Mouse (Mus musculus): ENCODE measurements at regions not wholly inside any gene's neighbourhood (a gene's known extent, or its start where the extent isn't known, plus 50 kb on each side); places are given as distances from the start of the nearest gene placed in this dataset.

GRCm38 (mm10) chr8:25426207-25426606 is 602.0 kb upstream of the Adam5 start:
- H3K27ac ChIP-seq (ENCODE audit: low read length), result no peak overlapping the region
- H3K4me2 ChIP-seq (ENCODE audit: low read depth, low read length), result no peak overlapping the region
- H3K27me3 ChIP-seq (replicated peaks; ENCODE audit: control insufficient read depth, insufficient read depth, low read length), result no peaks in the 10 kb centered on the region
- H3K9ac ChIP-seq (ENCODE audit: low read depth, low read length), result no peak overlapping the region
- H3K4me3 ChIP-seq (ENCODE audit: low read length), result no peak overlapping the region
- H3K9me3 ChIP-seq (ENCODE audit: control insufficient read depth, low read length), result no peaks in the 10 kb centered on the region
- WGBS, result 52% methylated on average over 1 of the region's 1 CpGs
- ATAC-seq, result no peak
- H3K36me3 ChIP-seq (ENCODE audit: control insufficient read depth, insufficient read depth, low read length), result no peaks in the 10 kb centered on the region
- H3K4me1 ChIP-seq (ENCODE audit: control insufficient read depth, insufficient read depth, low read length), result no peaks in the 10 kb centered on the region

GRCm38 (mm10) chr8:25421478-25421877 is 597.3 kb upstream of the Adam5 start:
- H3K27ac ChIP-seq (ENCODE audit: low read length), result no peak overlapping the region
- H3K4me1 ChIP-seq (ENCODE audit: control insufficient read depth, insufficient read depth, low read length), result no peaks in the 10 kb centered on the region
- no peaks in the 10 kb centered on the region for H3K36me3 ChIP-seq (ENCODE audit: control insufficient read depth, insufficient read depth, low read length)
- H3K9ac ChIP-seq (ENCODE audit: low read depth, low read length), result no peak overlapping the region
- H3K27me3 ChIP-seq (replicated peaks; ENCODE audit: control insufficient read depth, insufficient read depth, low read length), result no peaks in the 10 kb centered on the region
- 86% methylated on average over 6 of the region's 6 CpGs for WGBS
- H3K4me2 ChIP-seq (ENCODE audit: low read depth, low read length), result no peak overlapping the region
- no peaks in the 10 kb centered on the region for H3K9me3 ChIP-seq (ENCODE audit: control insufficient read depth, low read length)
- H3K4me3 ChIP-seq (ENCODE audit: low read length), result no peak overlapping the region
- no peak for ATAC-seq

GRCm38 (mm10) chr8:25410536-25410935 is 586.4 kb upstream of the Adam5 start:
- no peaks in the 10 kb centered on the region for H3K36me3 ChIP-seq (ENCODE audit: control insufficient read depth, insufficient read depth, low read length)
- 88% methylated on average over 5 of the region's 5 CpGs for WGBS
- no peak overlapping the region for H3K4me2 ChIP-seq (ENCODE audit: low read depth, low read length)
- H3K4me3 ChIP-seq (ENCODE audit: low read length), result no peak overlapping the region
- H3K27ac ChIP-seq (ENCODE audit: low read length), result no peak overlapping the region
- ATAC-seq, result no peak
- H3K9me3 ChIP-seq (ENCODE audit: control insufficient read depth, low read length), result 0 out of 2 replicates have a peak, but pooled peaks cover 2% of the 10 kb centered on the region
- no peaks in the 10 kb centered on the region for H3K4me1 ChIP-seq (ENCODE audit: control insufficient read depth, insufficient read depth, low read length)
- no peaks in the 10 kb centered on the region for H3K27me3 ChIP-seq (replicated peaks; ENCODE audit: control insufficient read depth, insufficient read depth, low read length)
- H3K9ac ChIP-seq (ENCODE audit: low read depth, low read length), result no peak overlapping the region

GRCm38 (mm10) chr8:25407862-25408261 is 583.7 kb upstream of the Adam5 start:
- H3K27me3 ChIP-seq (replicated peaks; ENCODE audit: control insufficient read depth, insufficient read depth, low read length), result no peaks in the 10 kb centered on the region
- no peaks in the 10 kb centered on the region for H3K36me3 ChIP-seq (ENCODE audit: control insufficient read depth, insufficient read depth, low read length)
- whole genome bisulfite sequencing, result 97% methylated on average over 5 of the region's 5 CpGs
- no peak overlapping the region for H3K27ac ChIP-seq (ENCODE audit: low read length)
- no peak overlapping the region for H3K4me3 ChIP-seq (ENCODE audit: low read length)
- H3K9ac ChIP-seq (ENCODE audit: low read depth, low read length), result no peak overlapping the region
- no peak for ATAC-seq
- H3K9me3 ChIP-seq (ENCODE audit: control insufficient read depth, low read length), result 0 out of 2 replicates have a peak, but pooled peaks cover 2% of the 10 kb centered on the region
- no peaks in the 10 kb centered on the region for H3K4me1 ChIP-seq (ENCODE audit: control insufficient read depth, insufficient read depth, low read length)
- H3K4me2 ChIP-seq (ENCODE audit: low read depth, low read length), result no peak overlapping the region

GRCm38 (mm10) chr8:25392766-25393166 is 568.6 kb upstream of the Adam5 start:
- H3K9me3 ChIP-seq (ENCODE audit: control insufficient read depth, low read length), result no peaks in the 10 kb centered on the region
- no peak overlapping the region for H3K9ac ChIP-seq (ENCODE audit: low read depth, low read length)
- H3K4me2 ChIP-seq (ENCODE audit: low read depth, low read length), result no peak overlapping the region
- no peaks in the 10 kb centered on the region for H3K4me1 ChIP-seq (ENCODE audit: control insufficient read depth, insufficient read depth, low read length)
- no peak overlapping the region for H3K4me3 ChIP-seq (ENCODE audit: low read length)
- WGBS, result 39% methylated on average over 6 of the region's 6 CpGs
- no peaks in the 10 kb centered on the region for H3K27me3 ChIP-seq (replicated peaks; ENCODE audit: control insufficient read depth, insufficient read depth, low read length)
- H3K27ac ChIP-seq (ENCODE audit: low read length), result no peak overlapping the region
- no peak for ATAC-seq
- H3K36me3 ChIP-seq (ENCODE audit: control insufficient read depth, insufficient read depth, low read length), result no peaks in the 10 kb centered on the region

- Histone ChIP-seq H3K36me3 (ENCODE audit: control insufficient read depth, insufficient read depth, low read length) (no peaks in the 10 kb centered on the region), H3K4me1 (ENCODE audit: control insufficient read depth, insufficient read depth, low read length) (no peaks in the 10 kb centered on the region), H3K9me3 (ENCODE audit: control insufficient read depth, low read length) (no peaks in the 10 kb centered on the region), H3K27ac (ENCODE audit: low read length) (no peak overlapping the region), H3K27me3 (replicated peaks; ENCODE audit: control insufficient read depth, insufficient read depth, low read length) (no peaks in the 10 kb centered on the region), H3K4me3 (ENCODE audit: low read length) (no peak overlapping the region), H3K9ac (ENCODE audit: low read depth, low read length) (no peak overlapping the region), H3K4me2 (ENCODE audit: low read depth, low read length) (no peak overlapping the region)
- no peak for ATAC-seq
- 48% methylated on average over 10 of the region's 10 CpGs for WGBS
These were observed 565.8 kb upstream of the Adam5 start for GRCm38 (mm10) chr8:25389947-25390346.

- Histone ChIP-seq H3K9me3 (ENCODE audit: control insufficient read depth, low read length) (no peaks in the 10 kb centered on the region), H3K4me2 (ENCODE audit: low read depth, low read length) (no peak overlapping the region), H3K4me3 (ENCODE audit: low read length) (no peak overlapping the region), H3K27ac (ENCODE audit: low read length) (no peak overlapping the region), H3K4me1 (ENCODE audit: control insufficient read depth, insufficient read depth, low read length) (no peaks in the 10 kb centered on the region), H3K9ac (ENCODE audit: low read depth, low read length) (no peak overlapping the region), H3K27me3 (replicated peaks; ENCODE audit: control insufficient read depth, insufficient read depth, low read length) (no peaks in the 10 kb centered on the region), H3K36me3 (ENCODE audit: control insufficient read depth, insufficient read depth, low read length) (no peaks in the 10 kb centered on the region)
- ATAC-seq, result no peak
- WGBS, result 60% methylated on average over 10 of the region's 10 CpGs
These were observed 565.2 kb upstream of the Adam5 start for GRCm38 (mm10) chr8:25389371-25389855.

GRCm38 (mm10) chr8:25388811-25389210 is 564.6 kb upstream of the Adam5 start:
- no peak for ATAC-seq
- no peak overlapping the region for H3K9ac ChIP-seq (ENCODE audit: low read depth, low read length)
- 70% methylated on average over 9 of the region's 9 CpGs for WGBS
- H3K27me3 ChIP-seq (replicated peaks; ENCODE audit: control insufficient read depth, insufficient read depth, low read length), result no peaks in the 10 kb centered on the region
- H3K4me1 ChIP-seq (ENCODE audit: control insufficient read depth, insufficient read depth, low read length), result no peaks in the 10 kb centered on the region
- no peaks in the 10 kb centered on the region for H3K9me3 ChIP-seq (ENCODE audit: control insufficient read depth, low read length)
- H3K4me2 ChIP-seq (ENCODE audit: low read depth, low read length), result no peak overlapping the region
- no peak overlapping the region for H3K4me3 ChIP-seq (ENCODE audit: low read length)
- no peaks in the 10 kb centered on the region for H3K36me3 ChIP-seq (ENCODE audit: control insufficient read depth, insufficient read depth, low read length)
- no peak overlapping the region for H3K27ac ChIP-seq (ENCODE audit: low read length)

- no peaks in the 10 kb centered on the region for H3K36me3 ChIP-seq (ENCODE audit: control insufficient read depth, insufficient read depth, low read length)
- H3K4me2 ChIP-seq (ENCODE audit: low read depth, low read length), result no peak overlapping the region
- H3K9me3 ChIP-seq (ENCODE audit: control insufficient read depth, low read length), result no peaks in the 10 kb centered on the region
- no peaks in the 10 kb centered on the region for H3K4me1 ChIP-seq (ENCODE audit: control insufficient read depth, insufficient read depth, low read length)
- WGBS, result 81% methylated on average over 5 of the region's 5 CpGs
- no peak overlapping the region for H3K9ac ChIP-seq (ENCODE audit: low read depth, low read length)
- no peaks in the 10 kb centered on the region for H3K27me3 ChIP-seq (replicated peaks; ENCODE audit: control insufficient read depth, insufficient read depth, low read length)
- ATAC-seq, result no peak
- no peak overlapping the region for H3K4me3 ChIP-seq (ENCODE audit: low read length)
- H3K27ac ChIP-seq (ENCODE audit: low read length), result no peak overlapping the region
These were observed 561.0 kb upstream of the Adam5 start for GRCm38 (mm10) chr8:25385186-25385585.

GRCm38 (mm10) chr8:25384591-25384990 is 560.4 kb upstream of the Adam5 start:
- no peaks in the 10 kb centered on the region for H3K9me3 ChIP-seq (ENCODE audit: control insufficient read depth, low read length)
- no peak overlapping the region for H3K27ac ChIP-seq (ENCODE audit: low read length)
- no peaks in the 10 kb centered on the region for H3K36me3 ChIP-seq (ENCODE audit: control insufficient read depth, insufficient read depth, low read length)
- no peak overlapping the region for H3K9ac ChIP-seq (ENCODE audit: low read depth, low read length)
- no peaks in the 10 kb centered on the region for H3K4me1 ChIP-seq (ENCODE audit: control insufficient read depth, insufficient read depth, low read length)
- no peaks in the 10 kb centered on the region for H3K27me3 ChIP-seq (replicated peaks; ENCODE audit: control insufficient read depth, insufficient read depth, low read length)
- 70% methylated on average over 2 of the region's 2 CpGs for WGBS
- ATAC-seq, result no peak
- no peak overlapping the region for H3K4me3 ChIP-seq (ENCODE audit: low read length)
- H3K4me2 ChIP-seq (ENCODE audit: low read depth, low read length), result no peak overlapping the region

Measured in intestine, embryonic 16.5 days (tissue).